Mouse (Mus musculus) spleen, adult 2 months (tissue): Measurements from ENCODE around the gene Fgfr2.

Experiments used
- CTCF ChIP-seq: fragments of 200-500 bp; IDR thresholded peaks from 2 replicates; pipeline ENCODE4 v1.5.1; 2011; ENCODE audit warnings: mild to moderate bottlenecking, inconsistent platforms; ENCODE audit not compliant: insufficient read depth, insufficient read length, insufficient replicate concordance; ENCODE audit errors: extremely low read depth
- POLR2A ChIP-seq: fragments of 200-500 bp; IDR thresholded peaks from 2 replicates; pipeline ENCODE4 v1.6.1; 2011; ENCODE audit warnings: low read depth, low read length, inconsistent platforms

DNA sequence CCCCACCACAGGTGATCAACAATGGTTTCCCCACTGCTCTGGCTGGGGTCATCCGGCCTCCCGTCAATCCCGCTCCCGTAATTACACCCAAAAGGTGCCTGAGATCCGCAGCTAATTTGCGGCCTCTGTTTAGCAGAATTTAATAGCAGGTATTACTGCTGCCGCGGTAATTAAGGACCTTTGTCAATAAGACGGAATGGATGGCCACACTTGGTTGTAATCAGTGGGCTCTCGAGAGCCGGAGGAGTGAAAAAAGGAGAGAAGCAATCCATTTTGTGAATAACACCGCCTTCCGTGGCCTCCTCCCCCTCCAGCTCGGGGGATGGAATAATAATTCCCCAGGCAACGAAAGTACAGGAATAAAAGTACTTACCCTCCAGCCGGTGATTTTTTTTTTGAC, 1479.1 kb downstream of the Fgfr2 start:
- no peak for TF ChIP-seq CTCF
- TF ChIP-seq POLR2A = no peak
